In genomic region chr16:50027189-50027588, GRCm38 (mm10) we compare ENCODE assay signal across 19 mouse cellular contexts.
DNase-seq lines count a peak whose midpoint lies in the region; ATAC-seq and TF ChIP-seq lines count a peak whose summit lies in the region.
"Had no signal": no experiment of that assay in that cellular context is flagged by ENCODE, and none has a peak within 500 bp of the region (broad histone marks: within the 10 kb centered on the region; RNA-seq: fewer than 3 reads in every experiment).

No protein-coding gene starts in this region.

- H3K4me2 ChIP-seq in limb, embryonic 14.5 days (replicated peaks; ENCODE audit: low read depth, low read length, severe bottlenecking) = no peak overlapping the region
- H3K4me2 ChIP-seq: embryonic facial prominence, embryonic 12.5 days; hindbrain, embryonic 14.5 days; limb, embryonic 13.5 days; lung, embryonic 15.5 days; midbrain, embryonic 11.5 days had no signal

- no peak overlapping the region for H3K27ac ChIP-seq in heart, embryonic 10.5 days
- H3K27ac ChIP-seq in limb, embryonic 14.5 days (replicated peaks; ENCODE audit: low read depth, low read length) = no peak overlapping the region
- H3K27ac ChIP-seq: embryonic facial prominence, embryonic 12.5 days; hindbrain, embryonic 14.5 days; limb, embryonic 13.5 days; lung, embryonic 15.5 days had no signal

- no peaks in the 10 kb centered on the region for H3K27me3 ChIP-seq in heart, embryonic 10.5 days (ENCODE audit: insufficient read depth, poor library complexity, severe bottlenecking)
- H3K27me3 ChIP-seq in limb, embryonic 14.5 days (ENCODE audit: control insufficient read depth, insufficient read depth, low read length) = no peaks in the 10 kb centered on the region
- H3K27me3 ChIP-seq: embryonic facial prominence, embryonic 12.5 days; limb, embryonic 13.5 days; lung, embryonic 15.5 days had no signal

- peak; percentile 71 for DNase-seq in heart, embryonic 10.5 days (ENCODE audit: low spot score)
- DNase-seq in heart, adult 11 months = no peak
- DNase-seq in CD4-positive helper T cell, adult 2 months (ENCODE audit: low read depth, low spot score) = peak; percentile 17
- DNase-seq in embryo, embryonic 10 days (ENCODE audit: low spot score) = peak; percentile 55
- peak; percentile 25 for DNase-seq in limb, embryonic 14.5 days (ENCODE audit: low spot score)
- DNase-seq in urinary bladder, postnatal 10 days (ENCODE audit: low spot score) = no peak
- DNase-seq in kidney, postnatal 10 days = no peak
- no peak for DNase-seq in gastrocnemius, postnatal 4 days (ENCODE audit: low spot score in 2 of 2)
- DNase-seq: cerebellum, adult 8-10 months; gastrocnemius, postnatal 36 days; kidney, postnatal 14 days; layer of hippocampus, postnatal 36 days; thymus, postnatal 25 days had no signal

- no peak for ATAC-seq in limb, embryonic 14.5 days (ENCODE audit: low FRiP score, low read depth)
- ATAC-seq: intestine, postnatal 0 days had no signal

- H3K36me3 ChIP-seq in heart, embryonic 10.5 days = no peaks in the 10 kb centered on the region
- H3K36me3 ChIP-seq in limb, embryonic 14.5 days (ENCODE audit: control insufficient read depth, insufficient read depth, low read length) = no peaks in the 10 kb centered on the region
- H3K36me3 ChIP-seq: embryonic facial prominence, embryonic 12.5 days; limb, embryonic 13.5 days; lung, embryonic 15.5 days had no signal

- peaks cover 17% of the 10 kb centered on the region for H3K4me1 ChIP-seq in heart, embryonic 10.5 days
- peaks cover 8% of the 10 kb centered on the region for H3K4me1 ChIP-seq in limb, embryonic 14.5 days (ENCODE audit: control insufficient read depth, insufficient read depth, low read length)

- no peaks in the 10 kb centered on the region; the same call in 1 of the 2 replicates for H3K9me3 ChIP-seq in heart, embryonic 10.5 days
- no peaks in the 10 kb centered on the region for H3K9me3 ChIP-seq in limb, embryonic 14.5 days (ENCODE audit: control insufficient read depth, low read length)
- H3K9me3 ChIP-seq: embryonic facial prominence, embryonic 12.5 days; lung, embryonic 15.5 days had no signal

- no peak for TF ChIP-seq POLR2A in limb, embryonic 14.5 days (IDR thresholded peaks at IDR 0.05; ENCODE audit: borderline replicate concordance, extremely low read depth, insufficient read depth, insufficient read length)

- H3K4me3 ChIP-seq in heart, embryonic 10.5 days = no peak overlapping the region
- no peak overlapping the region for H3K4me3 ChIP-seq in limb, embryonic 14.5 days (replicated peaks; ENCODE audit: low read length)
- H3K4me3 ChIP-seq: embryonic facial prominence, embryonic 12.5 days; limb, embryonic 13.5 days; lung, embryonic 15.5 days had no signal

- 6% methylated on average over 2 of the region's 2 CpGs for WGBS in heart, embryonic 10.5 days
- 9% methylated on average over 2 of the region's 2 CpGs for WGBS in limb, embryonic 14.5 days

- no peak overlapping the region for H3K9ac ChIP-seq in limb, embryonic 14.5 days (ENCODE audit: low read depth, low read length, severe bottlenecking)
- H3K9ac ChIP-seq: embryonic facial prominence, embryonic 12.5 days; hindbrain, embryonic 14.5 days; limb, embryonic 13.5 days; lung, embryonic 15.5 days had no signal

Comparison
In these comparisons a context has a peak if more than half of its experiments do, and no peak if none do; other contexts are left out.
1. DNase-seq: peak in heart, embryonic 10.5 days (single experiment), CD4-positive helper T cell, adult 2 months (single experiment), embryo, embryonic 10 days (single experiment) and limb, embryonic 14.5 days (single experiment); none in heart, adult 11 months (single experiment), urinary bladder, postnatal 10 days (single experiment), kidney, postnatal 10 days (single experiment) and gastrocnemius, postnatal 4 days (0 of 2).